Mouse (Mus musculus): ENCODE measurements around the gene Ncmap.

GRCm38 (mm10) chr4:135436291-135436690 is 38.3 kb upstream of the Ncmap start:
- TF ChIP-seq CTCF (IDR thresholded peaks at IDR 0.05; ENCODE audit: low read depth, low read length) (no peak), POLR2A (IDR thresholded peaks at IDR 0.05; ENCODE audit: insufficient read depth, low read length) (no peak)
